Mouse (Mus musculus): Measurements from ENCODE around the gene Nle1. TPM values are rescaled to one million over a fixed set of nuclear protein-coding genes. Genes with fewer than 3 reads are reported as not detected.

Gene Nle1
- total RNA-seq, 1 experiment from 2014 or later, result 13.1 TPM

DNA sequence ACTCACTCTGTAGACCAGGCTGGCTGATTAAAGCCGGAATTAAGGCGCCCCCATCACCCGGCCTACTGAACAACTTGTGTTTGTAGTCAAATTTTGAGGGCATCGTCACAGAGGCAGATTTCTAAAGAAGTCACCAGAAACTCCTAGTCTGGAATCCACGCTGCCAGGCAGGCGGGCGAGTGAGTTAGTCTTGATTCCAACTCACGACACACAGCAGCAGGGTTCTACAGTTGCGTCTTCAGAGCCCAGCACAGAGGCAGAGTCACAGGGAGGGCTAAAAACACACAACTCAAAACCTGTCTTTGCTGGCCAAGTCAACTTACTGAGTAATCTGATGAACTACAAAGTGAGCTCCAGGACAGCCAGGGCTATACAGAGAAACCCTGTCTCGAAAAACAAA, 55.7 kb downstream of the Nle1 start:
- no peak for ATAC-seq (replicated peaks; ENCODE audit: insufficient number of reproducible peaks, low FRiP score, low TSS enrichment, poor library complexity, severe bottlenecking)

DNA sequence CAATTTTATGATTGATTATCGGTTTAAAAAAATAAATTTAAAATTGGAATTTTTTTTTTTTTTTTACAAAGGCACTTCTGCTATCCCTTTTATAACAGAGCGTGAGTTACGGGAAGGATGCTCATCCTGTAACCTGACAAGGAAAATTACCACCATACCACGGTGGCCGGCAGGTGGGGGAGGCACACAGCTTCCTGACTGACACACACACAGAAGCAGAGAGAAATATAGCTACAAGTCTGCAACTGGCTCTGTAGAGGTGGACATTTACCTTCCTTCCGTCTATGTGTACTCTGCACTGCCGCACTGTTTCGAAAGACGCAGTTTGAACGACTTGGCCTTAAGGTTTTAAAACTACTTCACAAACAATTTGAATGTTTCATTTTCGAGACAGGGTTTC, 56.1 kb downstream of the Nle1 start:
- ATAC-seq (replicated peaks; ENCODE audit: insufficient number of reproducible peaks, low FRiP score, low TSS enrichment, poor library complexity, severe bottlenecking), result no peak

Other genes starting within 250 kb of the Nle1 start
- gene Cct6b, start 144.1 kb downstream of the Nle1 start, total RNA-seq (2017), result 0.29 to 0.64 TPM in 2 of 3 replicates, not detected in the other
- 57.6 to 66.5 TPM (median 64.7 TPM) in 3 replicates for gene Zfp830, start 144.1 kb downstream of the Nle1 start, total RNA-seq (2017)
- 18.8 to 33.3 TPM (median 29.5 TPM) in 3 replicates for gene Lig3, start 127.3 kb downstream of the Nle1 start, total RNA-seq (2017)
- gene Rffl, start 37.2 kb downstream of the Nle1 start, total RNA-seq (2017), result 13.3 to 17.8 TPM (median 16.3 TPM) in 3 replicates
- 7.7 to 17.1 TPM (median 16.1 TPM) in 3 replicates for gene Rad51d, start 17.8 kb downstream of the Nle1 start, total RNA-seq (2017)
- gene Fndc8, start 16.3 kb downstream of the Nle1 start, total RNA-seq (2017), result not detected in 3 replicates
- not detected in 3 replicates for gene Unc45b, start 2.1 kb upstream of the Nle1 start, total RNA-seq (2017)
- gene Slfn5, start 42.9 kb upstream of the Nle1 start, total RNA-seq (2017), result 16.5 to 25.2 TPM (median 20.3 TPM) in 3 replicates
- gene Slfn9, start 83.4 kb upstream of the Nle1 start, total RNA-seq (2017), result 7.5 to 17.2 TPM (median 7.7 TPM) in 3 replicates
- 32.7 to 79.3 TPM (median 34.1 TPM) in 3 replicates for gene Slfn8, start 112.4 kb upstream of the Nle1 start, total RNA-seq (2017)
- 546 to 771 TPM (median 642 TPM) in 3 replicates for gene Slfn2, start 156.7 kb upstream of the Nle1 start, total RNA-seq (2017)
- 23.8 to 42.1 TPM (median 29.4 TPM) in 3 replicates for gene Slfn1, start 208.4 kb upstream of the Nle1 start, total RNA-seq (2017)

Data from monocyte, adult 5-6 weeks (primary cell).